Mouse (Mus musculus): ENCODE measurements around the gene Krt6a. TPM values are rescaled to one million over a fixed set of nuclear protein-coding genes. Genes with fewer than 3 reads are reported as not detected.

Gene Krt6a
- total RNA-seq, 1 experiment from 2014 or later, result not detected

Other genes with a start within 250 kb of the Krt6a start
- gene Krt88, start 246.6 kb downstream of the Krt6a start, total RNA-seq (2017), result not detected in 2 replicates
- gene Krt81, start 230.6 kb downstream of the Krt6a start, total RNA-seq (2017), result not detected in 2 replicates
- not detected in 2 replicates for gene Krt86, start 220.8 kb downstream of the Krt6a start, total RNA-seq (2017)
- not detected in 2 replicates for gene Krt83, start 202.8 kb downstream of the Krt6a start, total RNA-seq (2017)
- gene Gm49425, start 177.0 kb downstream of the Krt6a start, total RNA-seq (2017), result not detected in 2 replicates
- gene Krt84, start 161.5 kb downstream of the Krt6a start, total RNA-seq (2017), result not detected in 2 replicates
- not detected in 2 replicates for gene Krt82, start 143.6 kb downstream of the Krt6a start, total RNA-seq (2017)
- not detected in 2 replicates for gene Krt90, start 131.4 kb downstream of the Krt6a start, total RNA-seq (2017)
- not detected in 2 replicates for gene Krt75, start 120.4 kb downstream of the Krt6a start, total RNA-seq (2017)
- gene Gm5414, start 66.1 kb downstream of the Krt6a start, total RNA-seq (2017), result not detected in 2 replicates
- not detected in 2 replicates for gene Gm5478, start 46.9 kb downstream of the Krt6a start, total RNA-seq (2017)
- gene Krt6b, start 14.0 kb downstream of the Krt6a start, total RNA-seq (2017), result not detected in 2 replicates
- gene Krt5, start 18.6 kb upstream of the Krt6a start, total RNA-seq (2017), result not detected in 2 replicates
- gene Krt71, start 48.8 kb upstream of the Krt6a start, total RNA-seq (2017), result not detected in 2 replicates
- gene Krt72, start 92.2 kb upstream of the Krt6a start, total RNA-seq (2017), result not detected in 2 replicates
- gene Krt73, start 108.0 kb upstream of the Krt6a start, total RNA-seq (2017), result not detected in 2 replicates
- gene Krt2, start 123.9 kb upstream of the Krt6a start, total RNA-seq (2017), result not detected in 2 replicates
- not detected in 2 replicates for gene Krt1, start 156.5 kb upstream of the Krt6a start, total RNA-seq (2017)
- not detected in 2 replicates for gene Krt77, start 175.4 kb upstream of the Krt6a start, total RNA-seq (2017)
- gene Krt76, start 198.6 kb upstream of the Krt6a start, total RNA-seq (2017), result not detected in 2 replicates
- gene Krt4, start 230.4 kb upstream of the Krt6a start, total RNA-seq (2017), result not detected in 2 replicates
- gene Krt79, start 246.0 kb upstream of the Krt6a start, total RNA-seq (2017), result not detected in 2 replicates